Mouse (Mus musculus) cerebellum, adult 2 months (tissue): ENCODE measurements at regions not wholly inside any gene's neighbourhood (a gene's known extent, or its start where the extent isn't known, plus 50 kb on each side); places are given as distances from the start of the nearest gene placed in this dataset.

Experiments used
- DNase-seq, 2 experiments: peaks; one replicate each; pipeline ENCODE4 v3.0.0; 2021
- H3K27ac ChIP-seq: fragments of 200-500 bp; 2 replicates; pipeline ENCODE4 v1.5.1; 2012; ENCODE audit warnings: low read length, control low read depth, inconsistent platforms; ENCODE audit not compliant: insufficient read depth
- H3K27me3 ChIP-seq: fragments of 200-500 bp; 2 replicates; pipeline ENCODE4 v1.6.1; 2012; ENCODE audit warnings: inconsistent platforms, mild to moderate bottlenecking, low read length, moderate library complexity; ENCODE audit not compliant: control insufficient read depth, insufficient read depth
- H3K4me1 ChIP-seq: fragments of 200-500 bp; 2 replicates; pipeline ENCODE4 v1.6.1; 2011; ENCODE audit warnings: low read length; ENCODE audit not compliant: control insufficient read depth, insufficient read depth
- H3K4me3 ChIP-seq: fragments of 200-500 bp; replicated peaks from 2 replicates; pipeline ENCODE3; 2011; ENCODE audit warnings: mild to moderate bottlenecking, low read depth, low read length, control low read depth; ENCODE audit not compliant: insufficient read depth
- CTCF ChIP-seq: fragments of 200-500 bp; IDR thresholded peaks from 2 replicates; pipeline ENCODE4 v1.5.1; 2011; ENCODE audit warnings: low read depth, mild to moderate bottlenecking, control low read depth, low read length, moderate library complexity, borderline replicate concordance; ENCODE audit not compliant: insufficient read depth
- POLR2A ChIP-seq: fragments of 200-500 bp; IDR thresholded peaks from 2 replicates; pipeline ENCODE4 v1.6.1; 2011; ENCODE audit warnings: low read length, control low read depth, borderline replicate concordance; ENCODE audit not compliant: insufficient read depth
- WGBS: fragments of 180-500 bp; shearing (Covaris S2); methylation state at CpG from one replicate; pipeline ENCODE4 v1.1.7; 2018; 5-methylcytosine and 5-hydroxymethylcytosine counted together

DNA sequence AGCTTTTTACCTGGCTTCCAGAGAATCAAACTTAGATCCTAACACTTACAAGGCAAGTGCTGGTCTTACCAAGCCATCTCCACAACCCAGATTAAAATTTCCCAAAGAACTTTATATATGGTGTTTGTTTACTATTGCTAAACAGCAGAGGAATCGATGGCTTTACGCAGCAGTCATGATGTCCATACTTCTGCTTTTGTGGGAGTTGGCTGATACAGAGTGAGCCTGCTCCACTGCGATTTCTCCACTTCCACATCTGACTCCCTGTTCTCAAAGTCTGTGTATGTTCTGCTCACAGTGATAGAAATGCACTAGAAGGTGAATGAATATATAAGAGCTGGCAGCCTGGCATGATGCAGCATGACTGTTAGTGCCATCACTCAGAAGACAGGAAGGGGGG, 231.1 kb downstream of the Nr2f2 start:
- whole genome bisulfite sequencing, result 88% methylated on average over 3 of the region's 3 CpGs
- Histone ChIP-seq H3K4me3 (no peak overlapping the region), H3K27ac (no peak overlapping the region), H3K27me3 (no peaks in the 10 kb centered on the region; the same call in 1 of the 2 replicates), H3K4me1 (no peaks in the 10 kb centered on the region)
- no peak for TF ChIP-seq CTCF
- no peak for TF ChIP-seq POLR2A
- no peak for DNase-seq

GRCm38 (mm10) chr7:70129963-70130362, 236.6 kb downstream of the Nr2f2 start:
- WGBS, result 9% methylated on average over 15 of the region's 15 CpGs
- DNase-seq, result no peak
- Histone ChIP-seq H3K4me1 (no peaks in the 10 kb centered on the region), H3K4me3 (no peak overlapping the region), H3K27ac (no peak overlapping the region), H3K27me3 (no peaks in the 10 kb centered on the region; the same call in 1 of the 2 replicates)
- TF ChIP-seq CTCF, result no peak
- no peak for TF ChIP-seq POLR2A

DNA sequence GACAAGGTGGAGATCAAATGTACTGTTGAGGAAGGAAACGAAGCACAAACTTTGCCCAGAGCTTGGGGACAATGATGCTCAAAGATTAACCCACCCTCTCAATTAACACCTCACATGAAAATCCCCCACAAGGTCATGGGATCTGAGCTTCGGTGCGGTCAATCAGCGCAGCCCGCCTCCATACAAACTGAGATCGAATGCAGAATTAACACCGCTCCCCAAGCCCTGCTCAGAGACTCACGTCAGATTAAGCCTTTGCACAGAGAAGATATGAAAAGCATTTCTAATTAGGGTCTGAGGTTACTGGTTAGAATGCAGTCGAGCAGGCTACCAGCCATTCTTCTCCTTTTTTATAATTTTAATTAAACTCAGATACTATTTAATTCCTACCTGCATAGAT, 243.7 kb downstream of the Nr2f2 start:
- Histone ChIP-seq H3K27ac (no peak overlapping the region), H3K4me3 (no peak overlapping the region), H3K27me3 (no peaks in the 10 kb centered on the region; the same call in 1 of the 2 replicates), H3K4me1 (no peaks in the 10 kb centered on the region)
- 80% methylated on average over 9 of the region's 9 CpGs for WGBS
- DNase-seq, result no peak
- TF ChIP-seq CTCF (no peak), POLR2A (no peak)

- TF ChIP-seq POLR2A, result no peak
- no peak for TF ChIP-seq CTCF
- 94% methylated on average over 8 of the region's 8 CpGs for WGBS
- no peaks in the 10 kb centered on the region; the same call in 1 of the 2 replicates for H3K27me3 ChIP-seq
These were observed 247.0 kb downstream of the Nr2f2 start for GRCm38 (mm10) chr7:70119517-70119916.

GRCm38 (mm10) chr7:70118971-70119370, 247.6 kb downstream of the Nr2f2 start:
- Histone ChIP-seq H3K27me3 (no peaks in the 10 kb centered on the region; the same call in 1 of the 2 replicates), H3K27ac (no peak overlapping the region), H3K4me1 (no peaks in the 10 kb centered on the region), H3K4me3 (no peak overlapping the region)
- DNase-seq, result no peak
- TF ChIP-seq POLR2A (no peak), CTCF (no peak)
- 16% methylated on average over 7 of the region's 7 CpGs for WGBS

More at GRCm38 (mm10) chr7:70119517-70119916, 247.0 kb downstream of the Nr2f2 start:
- no peak overlapping the region for H3K27ac ChIP-seq
- no peaks in the 10 kb centered on the region for H3K4me1 ChIP-seq
- H3K4me3 ChIP-seq, result no peak overlapping the region
- DNase-seq, result no peak

- 6% methylated on average over 21 of the region's 21 CpGs for WGBS
- TF ChIP-seq POLR2A, result no peak
- no peak for TF ChIP-seq CTCF
- Histone ChIP-seq H3K27me3 (no peaks in the 10 kb centered on the region; the same call in 1 of the 2 replicates), H3K4me3 (no peak overlapping the region), H3K4me1 (no peaks in the 10 kb centered on the region), H3K27ac (no peak overlapping the region)
- peak in 1 of 2 experiments; percentile 0 for DNase-seq
These were observed 248.3 kb downstream of the Nr2f2 start for GRCm38 (mm10) chr7:70117930-70118922.

GRCm38 (mm10) chr7:70109013-70109412, 257.5 kb downstream of the Nr2f2 start:
- H3K27ac ChIP-seq, result no peak overlapping the region
- WGBS, result 37% methylated on average over 8 of the region's 8 CpGs
- no peaks in the 10 kb centered on the region; the same call in 1 of the 2 replicates for H3K27me3 ChIP-seq
- no peaks in the 10 kb centered on the region for H3K4me1 ChIP-seq
- no peak for DNase-seq
- TF ChIP-seq POLR2A (no peak), CTCF (no peak)
- no peak overlapping the region for H3K4me3 ChIP-seq

DNA sequence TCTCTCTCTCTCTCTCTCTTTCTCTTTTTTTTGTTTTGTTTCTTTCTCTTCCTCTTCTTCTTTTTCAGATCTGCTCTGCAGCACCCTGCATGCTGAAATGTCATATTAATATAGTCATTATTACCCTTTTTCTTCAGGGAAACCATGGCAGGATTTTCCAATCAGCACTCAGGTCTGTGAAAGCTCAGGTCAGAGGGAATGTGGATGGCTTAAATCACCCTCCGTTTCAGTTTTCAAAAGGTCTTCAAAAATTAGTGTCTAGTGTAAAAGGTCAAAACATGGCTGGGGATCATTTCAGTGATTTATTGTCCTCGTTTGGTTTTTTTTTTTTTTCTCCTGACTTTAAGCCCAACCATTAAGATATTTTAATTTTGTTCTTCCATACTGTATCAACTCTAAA, 261.5 kb downstream of the Nr2f2 start:
- WGBS, result 45% methylated on average over 2 of the region's 2 CpGs
- H3K27me3 ChIP-seq, result no peaks in the 10 kb centered on the region; the same call in 1 of the 2 replicates
- TF ChIP-seq POLR2A, result no peak

More for the DNA sequence above, 261.5 kb downstream of the Nr2f2 start:
- no peak overlapping the region for H3K27ac ChIP-seq
- DNase-seq, result no peak
- no peak overlapping the region for H3K4me3 ChIP-seq
- no peaks in the 10 kb centered on the region for H3K4me1 ChIP-seq
